Mouse (Mus musculus) embryo, embryonic 11.5 days (tissue): ENCODE results near the gene Nup133.

Source experiments
- DNase-seq: peaks from one replicate; pipeline ENCODE4 v3.0.0-alpha.2; 2012; ENCODE audit warnings: low read depth, low spot score

Gene Nup133

GRCm38 (mm10) chr8:123849352-123849751 lies 99.7 kb downstream of the Nup133 start:
- DNase-seq = no peak

GRCm38 (mm10) chr8:123847546-123847945 lies 101.5 kb downstream of the Nup133 start:
- no peak for DNase-seq
